Mouse (Mus musculus): ENCODE measurements around the gene Ankrd34c. TPM values are rescaled to one million over a fixed set of nuclear protein-coding genes. Genes with fewer than 3 reads are reported as not detected.

Ankrd34c gene
- total RNA-seq, 2 experiments from 2014 or later, result not detected

- DNase-seq, result no peak
- intact Hi-C loops (cut with DNase I), result no loop called here
These were observed 52.0 kb downstream of the Ankrd34c start for GRCm38 (mm10) chr9:89686262-89686661.

GRCm38 (mm10) chr9:89678974-89679373, 59.3 kb downstream of the Ankrd34c start:
- peak in 1 of 2 experiments; percentile 10 for DNase-seq
- intact Hi-C loops (cut with DNase I), result loop anchor here (10.0 kb wide), 1 partner anchor 454 kb away; no protein-coding TSS in a partner anchor

Other genes with a start within 250 kb of the Ankrd34c start
- gene Minar1, start 115.3 kb downstream of the Ankrd34c start, total RNA-seq (2021), result under 1 TPM in 1 of 2 experiments, not detected in 1; 0.14 TPM
- 10 to 100 TPM; 25.9 to 26.8 TPM for gene Tmed3, start 33.4 kb downstream of the Ankrd34c start, total RNA-seq (2021)
- not detected for gene Rasgrf1, start 171.4 kb upstream of the Ankrd34c start, total RNA-seq (2021)